Mouse (Mus musculus) stomach, embryonic 16.5 days (tissue): Measurements from ENCODE around the gene Kcnj9. TPM values are rescaled to one million over a fixed set of nuclear protein-coding genes. Genes with fewer than 3 reads are reported as not detected.

ENCODE experiments used
- ATAC-seq: fragments of 200-750 bp; cut with Nextera tagmentation; 2 replicates; pipeline ENCODE4 v1.8.0; 2017; ENCODE audit warnings: moderate number of reproducible peaks, moderate TSS enrichment; ENCODE audit not compliant: insufficient read depth, low FRiP score
- H3K27ac ChIP-seq: fragments of 300-500 bp; sonication (generic); 2 replicates; pipeline ENCODE4 v1.5.1; 2014; ENCODE audit warnings: low read length
- H3K27me3 ChIP-seq: fragments of 300-500 bp; sonication (generic); 2 replicates; pipeline ENCODE4 v1.6.1; 2014; ENCODE audit warnings: low read length, control low read depth, mixed read lengths; ENCODE audit not compliant: control insufficient read depth, insufficient read depth
- H3K36me3 ChIP-seq: fragments of 300-500 bp; sonication (generic); 2 replicates; pipeline ENCODE4 v1.6.1; 2014; ENCODE audit warnings: low read length; ENCODE audit not compliant: control insufficient read depth, insufficient read depth
- H3K4me1 ChIP-seq: fragments of 300-500 bp; sonication (generic); 2 replicates; pipeline ENCODE4 v1.6.1; 2014; ENCODE audit warnings: low read length, control low read depth, mixed read lengths; ENCODE audit not compliant: control insufficient read depth, insufficient read depth
- H3K4me2 ChIP-seq: fragments of 300-500 bp; sonication (generic); 2 replicates; pipeline ENCODE4 v1.6.1; 2014; ENCODE audit warnings: low read depth, low read length, mixed read lengths
- H3K4me3 ChIP-seq: fragments of 300-500 bp; sonication (generic); replicated peaks from 2 replicates; pipeline ENCODE4 v1.5.1; 2014; ENCODE audit warnings: mild to moderate bottlenecking, low read length
- H3K9ac ChIP-seq: fragments of 300-500 bp; sonication (generic); 2 replicates; pipeline ENCODE4 v1.6.1; 2014; ENCODE audit warnings: low read length
- H3K9me3 ChIP-seq: fragments of 300-500 bp; sonication (generic); replicated peaks from 2 replicates; pipeline ENCODE4 v1.6.1; 2016; ENCODE audit warnings: low read length, control low read depth; ENCODE audit not compliant: control insufficient read depth
- WGBS: fragments of 180-500 bp; shearing (Covaris S2); extraction: QIAGEN DNeasy Blood & Tissue Kit; methylation state at CpG from one replicate; pipeline ENCODE4 v1.1.7; 2014; 5-methylcytosine and 5-hydroxymethylcytosine counted together
- polyA plus RNA-seq: library from polyadenylated mRNA; unstranded; fragments of >200 nt; fragmentation: Nextera tagmentation; extraction: Ambion mirVana; gene quantifications from 2 replicates; pipeline ENCODE4 v1.2.1, GENCODE M21; 2015

Gene Kcnj9
- polyA plus RNA-seq, 1 experiment from 2014 or later: not detected

GRCm38 (mm10) chr1:172302851-172303250, 26.3 kb downstream of the Kcnj9 start:
- no peaks in the 10 kb centered on the region for H3K9me3 ChIP-seq
- peak overlapping the region; percentile 20; the same call in 1 of the 2 replicates for H3K9ac ChIP-seq
- H3K4me3 ChIP-seq: no peak overlapping the region
- H3K4me1 ChIP-seq: peaks cover 12% of the 10 kb centered on the region
- no peak for ATAC-seq
- H3K36me3 ChIP-seq: no peaks in the 10 kb centered on the region
- H3K27me3 ChIP-seq: no peaks in the 10 kb centered on the region
- no peak overlapping the region for H3K27ac ChIP-seq
- WGBS: 27% methylated on average over 6 of the region's 6 CpGs
- no peak overlapping the region for H3K4me2 ChIP-seq

GRCm38 (mm10) chr1:172302311-172302710, 26.8 kb downstream of the Kcnj9 start:
- no peak overlapping the region for H3K9ac ChIP-seq
- ATAC-seq: no peak
- H3K4me3 ChIP-seq: no peak overlapping the region
- H3K27me3 ChIP-seq: no peaks in the 10 kb centered on the region
- H3K27ac ChIP-seq: no peak overlapping the region
- no peak overlapping the region for H3K4me2 ChIP-seq
- H3K4me1 ChIP-seq: peaks cover 12% of the 10 kb centered on the region
- WGBS: 60% methylated on average over 3 of the region's 3 CpGs
- H3K9me3 ChIP-seq: no peaks in the 10 kb centered on the region
- H3K36me3 ChIP-seq: no peaks in the 10 kb centered on the region

GRCm38 (mm10) chr1:172301180-172301579, 27.9 kb downstream of the Kcnj9 start:
- no peaks in the 10 kb centered on the region for H3K36me3 ChIP-seq
- no peaks in the 10 kb centered on the region for H3K27me3 ChIP-seq
- H3K4me2 ChIP-seq: no peak overlapping the region
- 46% methylated on average over 12 of the region's 12 CpGs for WGBS
- H3K9ac ChIP-seq: no peak overlapping the region
- no peaks in the 10 kb centered on the region for H3K9me3 ChIP-seq
- H3K4me3 ChIP-seq: no peak overlapping the region
- no peak for ATAC-seq
- H3K4me1 ChIP-seq: peaks cover 16% of the 10 kb centered on the region
- H3K27ac ChIP-seq: no peak overlapping the region

GRCm38 (mm10) chr1:172300247-172300646, 28.9 kb downstream of the Kcnj9 start:
- 61% methylated on average over 5 of the region's 5 CpGs for WGBS
- H3K27me3 ChIP-seq: no peaks in the 10 kb centered on the region
- H3K4me2 ChIP-seq: no peak overlapping the region
- H3K9me3 ChIP-seq: no peaks in the 10 kb centered on the region
- H3K27ac ChIP-seq: no peak overlapping the region
- H3K36me3 ChIP-seq: no peaks in the 10 kb centered on the region
- H3K4me1 ChIP-seq: peaks cover 22% of the 10 kb centered on the region
- ATAC-seq: no peak
- no peak overlapping the region for H3K9ac ChIP-seq
- no peak overlapping the region for H3K4me3 ChIP-seq

- no peak overlapping the region for H3K4me2 ChIP-seq
- ATAC-seq: no peak
- H3K9ac ChIP-seq: no peak overlapping the region
- peaks cover 22% of the 10 kb centered on the region for H3K4me1 ChIP-seq
- H3K9me3 ChIP-seq: no peaks in the 10 kb centered on the region
- H3K4me3 ChIP-seq: no peak overlapping the region
- no peaks in the 10 kb centered on the region for H3K36me3 ChIP-seq
- H3K27ac ChIP-seq: no peak overlapping the region
- WGBS: 78% methylated on average over 7 of the region's 7 CpGs
- H3K27me3 ChIP-seq: no peaks in the 10 kb centered on the region
Measured at GRCm38 (mm10) chr1:172299528-172299927, 29.6 kb downstream of the Kcnj9 start.

- Histone ChIP-seq H3K4me1 (peaks cover 18% of the 10 kb centered on the region), H3K27me3 (no peaks in the 10 kb centered on the region), H3K4me3 (peak within 1 kb of the TSS; percentile 36), H3K9ac (peak within 1 kb of the TSS; percentile 51), H3K36me3 (no peaks in the 10 kb centered on the region), H3K4me2 (peak within 1 kb of the TSS; percentile 53), H3K27ac (peak within 1 kb of the TSS; percentile 34), H3K9me3 (no peaks in the 10 kb centered on the region)
- ATAC-seq: peak; percentile 63; the same call in 1 of the 2 replicates
- 6% methylated on average over 16 of the region's 16 CpGs for WGBS
Measured at GRCm38 (mm10) chr1:172297611-172298537, 31.2 kb downstream of the Kcnj9 start, which contains the start of gene Atp1a2. Gene Atp1a2, minus strand, starts transcription at chr1:172298064.

- peaks cover 12% of the 10 kb centered on the region for H3K4me1 ChIP-seq
- 63% methylated on average over 6 of the region's 6 CpGs for WGBS
- peak overlapping the region; percentile 34 for H3K27ac ChIP-seq
- no peaks in the 10 kb centered on the region for H3K36me3 ChIP-seq
- ATAC-seq: no peak
- H3K27me3 ChIP-seq: no peaks in the 10 kb centered on the region
- H3K4me2 ChIP-seq: peak overlapping the region; percentile 53
- H3K9me3 ChIP-seq: no peaks in the 10 kb centered on the region
- peak overlapping the region; percentile 36 for H3K4me3 ChIP-seq
- peak overlapping the region; percentile 51 for H3K9ac ChIP-seq
Measured at GRCm38 (mm10) chr1:172296816-172297510, 32.2 kb downstream of the Kcnj9 start.

GRCm38 (mm10) chr1:172295751-172296197, 33.3 kb downstream of the Kcnj9 start:
- 33% methylated on average over 4 of the region's 4 CpGs for WGBS
- Histone ChIP-seq H3K4me1 (peaks cover 12% of the 10 kb centered on the region), H3K9me3 (no peaks in the 10 kb centered on the region), H3K36me3 (no peaks in the 10 kb centered on the region), H3K9ac (peak overlapping the region; percentile 43; the same call in 1 of the 2 replicates), H3K27ac (peak overlapping the region; percentile 35), H3K4me2 (peak overlapping the region; percentile 53; the same call in 1 of the 2 replicates), H3K27me3 (no peaks in the 10 kb centered on the region), H3K4me3 (no peak overlapping the region)
- ATAC-seq: 0 out of 2 replicates have a peak, but pooled peaks have one; percentile 34

GRCm38 (mm10) chr1:172293449-172293848, 35.7 kb downstream of the Kcnj9 start:
- Histone ChIP-seq H3K9ac (no peak overlapping the region), H3K4me3 (no peak overlapping the region), H3K27me3 (no peaks in the 10 kb centered on the region), H3K27ac (no peak overlapping the region), H3K36me3 (no peaks in the 10 kb centered on the region), H3K4me2 (no peak overlapping the region), H3K9me3 (no peaks in the 10 kb centered on the region), H3K4me1 (peaks cover 12% of the 10 kb centered on the region)
- WGBS: 88% methylated on average over 11 of the region's 11 CpGs
- no peak for ATAC-seq
